Mouse (Mus musculus) gastrocnemius, postnatal 14 days (tissue): ENCODE results near the gene Impg1. TPM values are rescaled to one million over a fixed set of nuclear protein-coding genes. Genes with fewer than 3 reads are reported as not detected.

ENCODE experiments used
- DNase-seq: peaks from one replicate; pipeline ENCODE4 v3.0.0; 2021; ENCODE audit warnings: mixed read lengths
- intact Hi-C: fragments of 180-260 bp; cut with DNase I; formaldehyde crosslinking; loops from one replicate; pipeline ENCODE4 v1.15.1; 2025; ENCODE audit warnings: low total_unique reads
- long read RNA-seq, 2 experiments: library from polyadenylated mRNA; stranded (forward); transcript quantifications; one replicate each; pipeline ENCODE4 v2.0.0; 2021
- total RNA-seq, 2 experiments: library from RNA; stranded (reverse); gene quantifications; 2 replicates each; pipeline ENCODE4 v1.2.3; 2021

Gene Impg1
- under 1 TPM; 0.06 to 0.09 TPM for total RNA-seq
- long read RNA-seq, experiment 1: 0 reads
- long read RNA-seq, experiment 2: 0 reads

- no peak for DNase-seq
- intact Hi-C loops: no loop called here
These were observed at the start of gene Impg1 for GRCm38 (mm10) chr9:80465381-80465780. Gene Impg1, minus strand, starts transcription at chr9:80465481.

- intact Hi-C loops: no loop called here
- no peak for DNase-seq
These were observed 44.3 kb upstream of the Impg1 start for GRCm38 (mm10) chr9:80509464-80510153.

- no peak for DNase-seq
- intact Hi-C loops: no loop called here
These were observed 39.3 kb upstream of the Impg1 start for GRCm38 (mm10) chr9:80504496-80505012.

- intact Hi-C loops: no loop called here
These were observed 26.3 kb upstream of the Impg1 start for GRCm38 (mm10) chr9:80491591-80491990.

GRCm38 (mm10) chr9:80460420-80460819, 4.9 kb downstream of the Impg1 start:
- DNase-seq: no peak

More at GRCm38 (mm10) chr9:80491591-80491990, 26.3 kb upstream of the Impg1 start:
- no peak for DNase-seq

GRCm38 (mm10) chr9:80450467-80451261, 14.6 kb downstream of the Impg1 start:
- DNase-seq: no peak
- intact Hi-C loops: no loop called here

More at GRCm38 (mm10) chr9:80460420-80460819, 4.9 kb downstream of the Impg1 start:
- intact Hi-C loops: no loop called here

GRCm38 (mm10) chr9:80441096-80441710, 24.1 kb downstream of the Impg1 start:
- intact Hi-C loops: no loop called here
- no peak for DNase-seq

- no peak for DNase-seq
- intact Hi-C loops: no loop called here
These were observed 73.9 kb downstream of the Impg1 start for GRCm38 (mm10) chr9:80391404-80391803.

GRCm38 (mm10) chr9:80391002-80391401, 74.3 kb downstream of the Impg1 start:
- intact Hi-C loops: no loop called here
- no peak for DNase-seq

GRCm38 (mm10) chr9:80387890-80388289, 77.4 kb downstream of the Impg1 start:
- no peak for DNase-seq
- intact Hi-C loops: no loop called here

- no peak for DNase-seq
- intact Hi-C loops: no loop called here
These were observed 78.8 kb downstream of the Impg1 start for GRCm38 (mm10) chr9:80386492-80386891.

- peak; percentile 4 for DNase-seq
- intact Hi-C loops: no loop called here
These were observed 79.3 kb downstream of the Impg1 start for GRCm38 (mm10) chr9:80386000-80386399.

- intact Hi-C loops: no loop called here
- DNase-seq: no peak
These were observed 82.6 kb downstream of the Impg1 start for GRCm38 (mm10) chr9:80382711-80383110.

GRCm38 (mm10) chr9:80380078-80380645, 85.1 kb downstream of the Impg1 start:
- intact Hi-C loops: no loop called here
- no peak for DNase-seq

GRCm38 (mm10) chr9:80374100-80374499, 91.2 kb downstream of the Impg1 start:
- DNase-seq: no peak
- intact Hi-C loops: no loop called here

- no peak for DNase-seq
- intact Hi-C loops: no loop called here
These were observed 92.0 kb downstream of the Impg1 start for GRCm38 (mm10) chr9:80373304-80373739.

GRCm38 (mm10) chr9:80368636-80369035, 96.6 kb downstream of the Impg1 start:
- intact Hi-C loops: no loop called here
- no peak for DNase-seq

GRCm38 (mm10) chr9:80367520-80368204, 97.6 kb downstream of the Impg1 start:
- no peak for DNase-seq
- intact Hi-C loops: no loop called here

- intact Hi-C loops: no loop called here
- no peak for DNase-seq
These were observed 105.2 kb downstream of the Impg1 start for GRCm38 (mm10) chr9:80360063-80360462.
